Mouse (Mus musculus): ENCODE results near the gene Calm1. TPM values are rescaled to one million over a fixed set of nuclear protein-coding genes. Genes with fewer than 3 reads are reported as not detected.
A peak's percentile ranks its signal among the peaks of the same experiment; 100 is the strongest.

Calm1 gene
- polyA plus RNA-seq (2012; rRNA removed) = 306 and 318 TPM in 2 replicates
- 1,221 and 1,299 TPM in 2 replicates for polyA plus RNA-seq (2014; fragmentation: Nextera tagmentation; extraction: Ambion mirVana)

GRCm38 (mm10) chr12:100198967-100199660 lies at the start of gene Calm1:
Calm1 (plus strand) TSS chr12:100199435.
- peak; percentile 100 for TF ChIP-seq POLR2A (IDR thresholded peaks at IDR 0.05; ENCODE audit: borderline replicate concordance, extremely low read depth, insufficient read depth, insufficient read length)
- H3K9ac ChIP-seq (ENCODE audit: low read depth, low read length, severe bottlenecking) = peak within 1 kb of the TSS; percentile 84
- no peaks in the 10 kb centered on the region for H3K9me3 ChIP-seq (ENCODE audit: control insufficient read depth, low read length)
- H3K36me3 ChIP-seq (ENCODE audit: control insufficient read depth, insufficient read depth, low read length) = peaks cover 19% of the 10 kb centered on the region
- ATAC-seq (ENCODE audit: low FRiP score, low read depth) (peak; percentile 91), DNase-seq (ENCODE audit: low spot score) (peak; percentile 85)
- H3K4me1 ChIP-seq (ENCODE audit: control insufficient read depth, insufficient read depth, low read length) = peaks cover 19% of the 10 kb centered on the region; the same call in 1 of the 2 replicates
- H3K27ac ChIP-seq (replicated peaks; ENCODE audit: low read depth, low read length) = peak within 1 kb of the TSS; percentile 84
- WGBS = 1% methylated on average over 46 of the region's 58 CpGs
- H3K4me3 ChIP-seq (replicated peaks; ENCODE audit: low read length) = peak within 1 kb of the TSS; percentile 96
- H3K27me3 ChIP-seq (ENCODE audit: control insufficient read depth, insufficient read depth, low read length) = no peaks in the 10 kb centered on the region
- H3K4me2 ChIP-seq (replicated peaks; ENCODE audit: low read depth, low read length, severe bottlenecking) = peak within 1 kb of the TSS; percentile 89

GRCm38 (mm10) chr12:100152466-100152865 lies 46.8 kb upstream of the Calm1 start:
- Histone ChIP-seq H3K9me3 (ENCODE audit: control insufficient read depth, low read length) (no peaks in the 10 kb centered on the region), H3K4me3 (replicated peaks; ENCODE audit: low read length) (no peak overlapping the region), H3K4me2 (replicated peaks; ENCODE audit: low read depth, low read length, severe bottlenecking) (no peak overlapping the region), H3K27ac (replicated peaks; ENCODE audit: low read depth, low read length) (no peak overlapping the region), H3K27me3 (ENCODE audit: control insufficient read depth, insufficient read depth, low read length) (no peaks in the 10 kb centered on the region), H3K36me3 (ENCODE audit: control insufficient read depth, insufficient read depth, low read length) (peaks cover 41% of the 10 kb centered on the region), H3K4me1 (ENCODE audit: control insufficient read depth, insufficient read depth, low read length) (no peaks in the 10 kb centered on the region), H3K9ac (ENCODE audit: low read depth, low read length, severe bottlenecking) (no peak overlapping the region)
- no peak for ATAC-seq (ENCODE audit: low FRiP score, low read depth)
- TF ChIP-seq POLR2A (IDR thresholded peaks at IDR 0.05; ENCODE audit: borderline replicate concordance, extremely low read depth, insufficient read depth, insufficient read length) = no peak
- 90% methylated on average over 7 of the region's 7 CpGs for WGBS
- DNase-seq (ENCODE audit: low spot score) = no peak

GRCm38 (mm10) chr12:100159261-100159975 lies 39.8 kb upstream of the Calm1 start, which contains the start of gene Nrde2:
Nrde2 (minus strand) TSS chr12:100159653.
- TF ChIP-seq POLR2A (IDR thresholded peaks at IDR 0.05; ENCODE audit: borderline replicate concordance, extremely low read depth, insufficient read depth, insufficient read length) = peak; percentile 59; the same call in 1 of the 2 replicates
- ATAC-seq (ENCODE audit: low FRiP score, low read depth) = peak; percentile 99

GRCm38 (mm10) chr12:100164991-100165500 lies 34.2 kb upstream of the Calm1 start:
- Histone ChIP-seq H3K27ac (replicated peaks; ENCODE audit: low read depth, low read length) (no peak overlapping the region), H3K9me3 (ENCODE audit: control insufficient read depth, low read length) (no peaks in the 10 kb centered on the region), H3K4me1 (ENCODE audit: control insufficient read depth, insufficient read depth, low read length) (peaks cover 6% of the 10 kb centered on the region), H3K36me3 (ENCODE audit: control insufficient read depth, insufficient read depth, low read length) (no peaks in the 10 kb centered on the region), H3K4me2 (replicated peaks; ENCODE audit: low read depth, low read length, severe bottlenecking) (no peak overlapping the region), H3K9ac (ENCODE audit: low read depth, low read length, severe bottlenecking) (no peak overlapping the region), H3K27me3 (ENCODE audit: control insufficient read depth, insufficient read depth, low read length) (no peaks in the 10 kb centered on the region), H3K4me3 (replicated peaks; ENCODE audit: low read length) (no peak overlapping the region)
- no peak for TF ChIP-seq POLR2A (IDR thresholded peaks at IDR 0.05; ENCODE audit: borderline replicate concordance, extremely low read depth, insufficient read depth, insufficient read length)
- 73% methylated on average over 7 of the region's 7 CpGs for whole genome bisulfite sequencing
- DNase-seq (ENCODE audit: low spot score) (no peak), ATAC-seq (ENCODE audit: low FRiP score, low read depth) (no peak)

More at GRCm38 (mm10) chr12:100159261-100159975, 39.8 kb upstream of the Calm1 start, which contains the start of gene Nrde2:
- H3K4me1 ChIP-seq (ENCODE audit: control insufficient read depth, insufficient read depth, low read length) = no peaks in the 10 kb centered on the region
- peak within 1 kb of the TSS; percentile 74 for H3K4me2 ChIP-seq (replicated peaks; ENCODE audit: low read depth, low read length, severe bottlenecking)
- H3K36me3 ChIP-seq (ENCODE audit: control insufficient read depth, insufficient read depth, low read length) = peaks cover 10% of the 10 kb centered on the region; the same call in 1 of the 2 replicates
- H3K9me3 ChIP-seq (ENCODE audit: control insufficient read depth, low read length) = no peaks in the 10 kb centered on the region
- H3K4me3 ChIP-seq (replicated peaks; ENCODE audit: low read length) = peak within 1 kb of the TSS; percentile 50
- peak within 1 kb of the TSS; percentile 68 for H3K9ac ChIP-seq (ENCODE audit: low read depth, low read length, severe bottlenecking)
- H3K27ac ChIP-seq (replicated peaks; ENCODE audit: low read depth, low read length) = peak within 1 kb of the TSS; percentile 75
- peak; percentile 97 for DNase-seq (ENCODE audit: low spot score)
- under 1% methylated on average over 26 of the region's 26 CpGs for WGBS
- no peaks in the 10 kb centered on the region for H3K27me3 ChIP-seq (ENCODE audit: control insufficient read depth, insufficient read depth, low read length)

GRCm38 (mm10) chr12:100166177-100166576 lies 33.1 kb upstream of the Calm1 start:
- DNase-seq (ENCODE audit: low spot score) = peak; percentile 67
- H3K4me3 ChIP-seq (replicated peaks; ENCODE audit: low read length) = no peak overlapping the region
- ATAC-seq (ENCODE audit: low FRiP score, low read depth) = 0 out of 2 replicates have a peak, but pooled peaks have one; percentile 51
- no peak for TF ChIP-seq POLR2A (IDR thresholded peaks at IDR 0.05; ENCODE audit: borderline replicate concordance, extremely low read depth, insufficient read depth, insufficient read length)
- no peaks in the 10 kb centered on the region for H3K36me3 ChIP-seq (ENCODE audit: control insufficient read depth, insufficient read depth, low read length)
- H3K9me3 ChIP-seq (ENCODE audit: control insufficient read depth, low read length) = no peaks in the 10 kb centered on the region
- no peak overlapping the region for H3K4me2 ChIP-seq (replicated peaks; ENCODE audit: low read depth, low read length, severe bottlenecking)
- WGBS = 23% methylated on average over 3 of the region's 3 CpGs
- no peak overlapping the region for H3K9ac ChIP-seq (ENCODE audit: low read depth, low read length, severe bottlenecking)
- no peaks in the 10 kb centered on the region for H3K27me3 ChIP-seq (ENCODE audit: control insufficient read depth, insufficient read depth, low read length)
- H3K4me1 ChIP-seq (ENCODE audit: control insufficient read depth, insufficient read depth, low read length) = peaks cover 6% of the 10 kb centered on the region
- H3K27ac ChIP-seq (replicated peaks; ENCODE audit: low read depth, low read length) = no peak overlapping the region
